Mouse (Mus musculus) MEL (cell line): ENCODE measurements around the gene Ccdc9b. TPM values are rescaled to one million over a fixed set of nuclear protein-coding genes. Genes with fewer than 3 reads are reported as not detected.
A peak's percentile ranks its signal among the peaks of the same experiment; 100 is the strongest.

Experiments
- DNase-seq: peaks from one replicate; pipeline ENCODE4 v3.0.0; 2011; ENCODE audit warnings: low read depth, low spot score
- H3K27ac ChIP-seq: 2 replicates; pipeline ENCODE4 v1.5.1; 2012; ENCODE audit warnings: low read depth, mild to moderate bottlenecking, control low read depth, low read length, moderate library complexity; ENCODE audit not compliant: control insufficient read depth
- H3K27me3 ChIP-seq, 2 experiments: fragments of 150-350 bp in 1 of 2; sonication (generic) in 1 of 2; 2 replicates each; pipeline ENCODE4 v1.6.1; 2012; ENCODE audit warnings: low read length in 2 of 2, mild to moderate bottlenecking in 2 of 2, improper control_type of control experiment in 1 of 2, moderate library complexity in 1 of 2; ENCODE audit not compliant: insufficient read depth in 2 of 2, control insufficient read depth in 1 of 2
- H3K36me3 ChIP-seq, 2 experiments: 2 replicates each; pipeline ENCODE4 v1.6.1; 2012 to 2014; ENCODE audit warnings: low read length in 2 of 2, improper control_type of control experiment in 1 of 2, inconsistent platforms in 1 of 2, mild to moderate bottlenecking in 1 of 2; ENCODE audit not compliant: insufficient read depth in 2 of 2, control insufficient read depth in 1 of 2
- H3K4me1 ChIP-seq, 2 experiments: fragments of 150-350 bp in 1 of 2; sonication (generic) in 1 of 2; 2 replicates each; pipeline ENCODE4 v1.6.1; 2012; ENCODE audit warnings: low read length in 2 of 2, improper control_type of control experiment in 1 of 2, mild to moderate bottlenecking in 1 of 2; ENCODE audit not compliant: insufficient read depth in 2 of 2, control insufficient read depth in 1 of 2
- H3K4me3 ChIP-seq, 2 experiments: fragments of 150-350 bp in 1 of 2; sonication (generic) in 1 of 2; 2 replicates each; pipeline ENCODE4 v1.5.1; 2012; ENCODE audit warnings: low read depth in 2 of 2, low read length in 2 of 2, mild to moderate bottlenecking in 2 of 2, moderate library complexity in 2 of 2, control low read depth in 1 of 2, improper control_type of control experiment in 1 of 2; ENCODE audit not compliant: control insufficient read depth in 1 of 2, insufficient read depth in 1 of 2
- H3K79me2 ChIP-seq: 2 replicates; pipeline ENCODE4 v1.6.1; 2012; ENCODE audit warnings: mild to moderate bottlenecking, low read length, moderate library complexity; ENCODE audit not compliant: control insufficient read depth, poor library complexity, insufficient read depth
- H3K9ac ChIP-seq: 2 replicates; pipeline ENCODE4 v1.6.1; 2012; ENCODE audit warnings: low read depth, mild to moderate bottlenecking, control low read depth, low read length, moderate library complexity; ENCODE audit not compliant: control insufficient read depth, poor library complexity, severe bottlenecking
- H3K9me3 ChIP-seq: fragments of 150-350 bp; sonication (generic); replicated peaks from 2 replicates; pipeline ENCODE4 v1.6.1; 2012; ENCODE audit warnings: mild to moderate bottlenecking, low read length, improper control_type of control experiment, moderate library complexity; ENCODE audit not compliant: insufficient read depth
- CHD1 ChIP-seq: IDR thresholded peaks from 2 replicates; pipeline ENCODE4 v1.6.1; 2012; ENCODE audit warnings: low read depth, mild to moderate bottlenecking, inconsistent platforms, low read length, improper control_type of control experiment
- CHD2 ChIP-seq: IDR thresholded peaks from 2 replicates; pipeline ENCODE4 v1.6.1; 2011; ENCODE audit warnings: low read length, improper control_type of control experiment
- CTCF ChIP-seq, 3 experiments: IDR thresholded peaks in 2 of 3; conservative IDR thresholded peaks in 1 of 3; 2 replicates each; pipeline ENCODE4 v1.5.1; 2011 to 2012; ENCODE audit warnings: low read length in 3 of 3, low read depth in 2 of 3, mild to moderate bottlenecking in 2 of 3, improper control_type of control experiment in 1 of 3, inconsistent platforms in 1 of 3, mixed read lengths in 1 of 3, moderate library complexity in 1 of 3; ENCODE audit not compliant: control insufficient read depth in 1 of 3, insufficient read depth in 1 of 3, poor library complexity in 1 of 3, severe bottlenecking in 1 of 3
- ELF1 ChIP-seq: IDR thresholded peaks from 2 replicates; pipeline ENCODE4 v1.6.1; 2014; ENCODE audit warnings: low read depth, mild to moderate bottlenecking, inconsistent platforms, low read length, improper control_type of control experiment, moderate library complexity
- EP300 ChIP-seq, 2 experiments: IDR thresholded peaks; 2 replicates each; pipeline ENCODE4 v1.6.1; 2011; ENCODE audit warnings: improper control_type of control experiment in 2 of 2, low read length in 2 of 2, low read depth in 1 of 2, mild to moderate bottlenecking in 1 of 2
- ETS1 ChIP-seq: IDR thresholded peaks from 2 replicates; pipeline ENCODE4 v1.6.1; 2012; ENCODE audit warnings: low read depth, mild to moderate bottlenecking, inconsistent platforms, low read length, improper control_type of control experiment, moderate library complexity
- GABPA ChIP-seq: IDR thresholded peaks from 2 replicates; pipeline ENCODE4 v1.6.1; 2012; ENCODE audit warnings: low read depth, mild to moderate bottlenecking, inconsistent platforms, low read length, improper control_type of control experiment, moderate library complexity
- GATA1 ChIP-seq: IDR thresholded peaks from 2 replicates; pipeline ENCODE4 v1.6.1; 2011; ENCODE audit warnings: low read depth, low read length, improper control_type of control experiment
- KAT2A ChIP-seq: conservative IDR thresholded peaks from 2 replicates; pipeline ENCODE4 v1.6.1; 2012; ENCODE audit warnings: low read depth, low read length, improper control_type of control experiment, inconsistent platforms
- MAFK ChIP-seq: IDR thresholded peaks from 2 replicates; pipeline ENCODE4 v1.6.1; 2011; ENCODE audit warnings: low read depth, mild to moderate bottlenecking, low read length, improper control_type of control experiment, borderline replicate concordance
- MAX ChIP-seq: IDR thresholded peaks from 2 replicates; pipeline ENCODE4 v1.6.1; 2011; ENCODE audit warnings: low read length, improper control_type of control experiment
- MAZ ChIP-seq: IDR thresholded peaks from 2 replicates; pipeline ENCODE4 v1.6.1; 2012; ENCODE audit warnings: low read depth, mild to moderate bottlenecking, inconsistent platforms, low read length, improper control_type of control experiment
- MEF2A ChIP-seq: IDR thresholded peaks from 2 replicates; pipeline ENCODE4 v1.6.1; 2014; ENCODE audit warnings: low read depth, mild to moderate bottlenecking, inconsistent platforms, low read length, improper control_type of control experiment; ENCODE audit not compliant: poor library complexity, insufficient replicate concordance, severe bottlenecking; ENCODE audit errors: extremely low read depth
- MXI1 ChIP-seq: IDR thresholded peaks from 2 replicates; pipeline ENCODE4 v1.6.1; 2011; ENCODE audit warnings: mild to moderate bottlenecking, low read depth, low read length, improper control_type of control experiment
- MYB ChIP-seq: IDR thresholded peaks from 2 replicates; pipeline ENCODE4 v1.6.1; 2011; ENCODE audit warnings: mild to moderate bottlenecking, low read depth, low read length, improper control_type of control experiment
- NELFE ChIP-seq: IDR thresholded peaks from 2 replicates; pipeline ENCODE4 v1.6.1; 2011; ENCODE audit warnings: low read depth, low read length, improper control_type of control experiment
- NRF1 ChIP-seq: IDR thresholded peaks from 2 replicates; pipeline ENCODE4 v1.6.1; 2014; ENCODE audit warnings: low read depth, mild to moderate bottlenecking, inconsistent platforms, low read length, improper control_type of control experiment, moderate library complexity; ENCODE audit not compliant: poor library complexity, insufficient read depth, severe bottlenecking
- POLR2A ChIP-seq, 2 experiments: IDR thresholded peaks; 2 replicates each; pipeline ENCODE4 v1.6.1; 2011 to 2012; ENCODE audit warnings: low read length in 2 of 2, mild to moderate bottlenecking in 2 of 2, control low read depth in 1 of 2, improper control_type of control experiment in 1 of 2, low read depth in 1 of 2, moderate library complexity in 1 of 2; ENCODE audit not compliant: control insufficient read depth in 1 of 2, insufficient read depth in 1 of 2, poor library complexity in 1 of 2
- POLR2AphosphoS2 ChIP-seq: IDR thresholded peaks from 2 replicates; pipeline ENCODE4 v1.6.1; 2011; ENCODE audit warnings: low read length, improper control_type of control experiment
- POLR2AphosphoS5 ChIP-seq: IDR thresholded peaks from 2 replicates; pipeline ENCODE4 v1.6.1; 2012; ENCODE audit warnings: low read depth, borderline replicate concordance, mild to moderate bottlenecking, inconsistent platforms, low read length, moderate library complexity, mixed read lengths
- RAD21 ChIP-seq: IDR thresholded peaks from 2 replicates; pipeline ENCODE4 v1.6.1; 2011; ENCODE audit warnings: mild to moderate bottlenecking, low read depth, low read length, improper control_type of control experiment
- RCOR1 ChIP-seq: IDR thresholded peaks from 2 replicates; pipeline ENCODE4 v1.6.1; 2012; ENCODE audit warnings: low read depth, mild to moderate bottlenecking, inconsistent platforms, low read length, improper control_type of control experiment
- SIN3A ChIP-seq: IDR thresholded peaks from 2 replicates; pipeline ENCODE4 v1.6.1; 2012; ENCODE audit warnings: low read length, improper control_type of control experiment, inconsistent platforms
- SMC3 ChIP-seq: IDR thresholded peaks from 2 replicates; pipeline ENCODE4 v1.6.1; 2011; ENCODE audit warnings: low read depth, low read length, improper control_type of control experiment
- TCF12 ChIP-seq: IDR thresholded peaks from 2 replicates; pipeline ENCODE4 v1.6.1; 2014; ENCODE audit warnings: low read depth, mild to moderate bottlenecking, inconsistent platforms, low read length, improper control_type of control experiment, moderate library complexity
- UBTF ChIP-seq: IDR thresholded peaks from 2 replicates; pipeline ENCODE4 v1.6.1; 2012; ENCODE audit warnings: low read depth, mild to moderate bottlenecking, inconsistent platforms, low read length, improper control_type of control experiment, moderate library complexity, borderline replicate concordance; ENCODE audit not compliant: insufficient read depth
- USF1 ChIP-seq: IDR thresholded peaks from 2 replicates; pipeline ENCODE4 v1.6.1; 2014; ENCODE audit warnings: low read depth, mild to moderate bottlenecking, inconsistent platforms, low read length, improper control_type of control experiment, moderate library complexity
- USF2 ChIP-seq, 2 experiments: IDR thresholded peaks; 2 replicates each; pipeline ENCODE4 v1.6.1; 2011 to 2012; ENCODE audit warnings: improper control_type of control experiment in 2 of 2, low read length in 2 of 2, borderline replicate concordance in 1 of 2, inconsistent platforms in 1 of 2, low read depth in 1 of 2, mild to moderate bottlenecking in 1 of 2; ENCODE audit not compliant: insufficient read depth in 1 of 2
- ZC3H11A ChIP-seq: IDR thresholded peaks from 2 replicates; pipeline ENCODE4 v1.6.1; 2012; ENCODE audit warnings: low read depth, mild to moderate bottlenecking, inconsistent platforms, low read length, improper control_type of control experiment
- ZMIZ1 ChIP-seq: IDR thresholded peaks from 2 replicates; pipeline ENCODE4 v1.6.1; 2012; ENCODE audit warnings: low read depth, mild to moderate bottlenecking, inconsistent platforms, low read length, improper control_type of control experiment, moderate library complexity
- polyA plus RNA-seq, 2 experiments: library from polyadenylated mRNA; stranded (reverse) in 1 of 2; unstranded in 1 of 2; fragments of >175 nt in 1 of 2; fragments of >200 nt in 1 of 2; gene quantifications; 2 replicates each; pipeline versions ENCODE4 v1.2.1 to v1.2.4; 2012; ENCODE audit warnings: low replicate concordance in 2 of 2, low read depth in 1 of 2; ENCODE audit not compliant: insufficient read length in 2 of 2, insufficient read depth in 1 of 2, missing spikeins in 1 of 2
- total RNA-seq: library from RNA; depleted of rRNA; stranded (reverse); fragments of 300-350 nt; gene quantifications from 2 replicates; pipeline ENCODE4 v1.2.3, GENCODE M21; 2012

Ccdc9b gene
- total and polyA plus RNA-seq, 3 experiments, result 1.7 to 2.4 TPM; not detected in 1

GRCm38 (mm10) chr2:118766041-118767033 is 3.9 kb upstream of the Ccdc9b start:
- Histone ChIP-seq H3K79me2 (peaks cover 3% of the 10 kb centered on the region), H3K9ac (no peak overlapping the region), H3K27me3 (no peaks in the 10 kb centered on the region), H3K9me3 (no peaks in the 10 kb centered on the region), H3K27ac (no peak overlapping the region), H3K4me1 (peaks cover 3 to 19% of the 10 kb centered on the region in 2 experiments; a peak in 3 of 4 replicates), H3K4me3 (no peak overlapping the region), H3K36me3 (peaks cover 0 to 6% of the 10 kb centered on the region in 2 experiments; a peak in 2 of 4 replicates)
- DNase-seq, result peak; percentile 61
- no peak for TF ChIP-seq MEF2A
- peak; percentile 62 for TF ChIP-seq SIN3A
- TF ChIP-seq MAZ, result 0 out of 2 replicates have a peak, but pooled peaks have one; percentile 23
- TF ChIP-seq ZC3H11A, result peak; percentile 86
- no peak for TF ChIP-seq KAT2A
- peak; percentile 89 for TF ChIP-seq SMC3
- no peak for TF ChIP-seq GABPA
- TF ChIP-seq ETS1, result no peak
- no peak for TF ChIP-seq TCF12
- TF ChIP-seq MXI1, result 0 out of 2 replicates have a peak, but pooled peaks have one; percentile 20
- TF ChIP-seq MAX, result no peak
- no peak for TF ChIP-seq NRF1
- TF ChIP-seq MYB, result no peak
- peak; percentile 35 to 75 (median 55) for TF ChIP-seq CTCF (IDR thresholded peaks at IDR 0.05 in 2 of 3, conservative IDR thresholded peaks at IDR 0.05 in 1 of 3; ENCODE audit: control insufficient read depth in 1 of 3, insufficient read depth in 1 of 3, low read depth in 2 of 3, low read length in 3 of 3, poor library complexity in 1 of 3, severe bottlenecking in 1 of 3)
- TF ChIP-seq ELF1, result no peak
- TF ChIP-seq NELFE, result no peak
- TF ChIP-seq CHD1, result no peak
- no peak for TF ChIP-seq RCOR1
- no peak for TF ChIP-seq POLR2AphosphoS2
- no peak for TF ChIP-seq POLR2A (IDR thresholded peaks at IDR 0.05; ENCODE audit: control insufficient read depth in 1 of 2, insufficient read depth in 1 of 2, low read depth in 1 of 2, low read length in 2 of 2, poor library complexity in 1 of 2)
- TF ChIP-seq USF2 (IDR thresholded peaks at IDR 0.05; ENCODE audit: borderline replicate concordance in 1 of 2, insufficient read depth in 1 of 2, low read depth in 1 of 2, low read length in 2 of 2), result no peak
- TF ChIP-seq POLR2AphosphoS5, result no peak
- no peak for TF ChIP-seq UBTF
- 0 out of 4 replicates have a peak, but pooled peaks of 1 of the 2 experiments have one; percentile 19 for TF ChIP-seq EP300 (IDR thresholded peaks at IDR 0.05; ENCODE audit: low read depth in 1 of 2, low read length in 2 of 2)
- no peak for TF ChIP-seq MAFK
- TF ChIP-seq RAD21, result peak; percentile 78
- no peak for TF ChIP-seq CHD2
- TF ChIP-seq GATA1, result peak; percentile 64
- TF ChIP-seq USF1, result no peak
- no peak for TF ChIP-seq ZMIZ1
